In the genomic region with DNA sequence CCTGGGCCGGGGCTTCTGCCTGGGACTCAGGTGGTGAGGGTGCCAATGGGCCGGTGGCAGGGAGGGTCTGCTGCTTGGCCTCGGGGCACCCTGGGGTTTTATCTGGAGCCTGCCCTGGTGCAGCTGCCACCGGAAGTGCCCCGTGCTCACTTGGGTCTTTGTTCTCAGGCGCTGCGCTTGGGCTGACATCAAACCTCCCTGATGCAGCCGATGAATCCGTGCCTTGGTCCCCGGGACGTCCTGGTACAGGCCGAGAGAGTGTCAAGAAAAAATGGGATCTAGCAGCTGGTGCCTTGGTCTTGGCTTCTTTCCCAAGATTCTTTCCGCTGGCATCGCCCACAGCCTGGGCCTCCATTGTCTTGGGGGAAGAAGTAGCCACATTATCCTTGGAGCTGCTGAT, we compare ENCODE assay signal across 9 mouse cellular contexts. TPM values are rescaled to one million over a fixed set of nuclear protein-coding genes. Genes with fewer than 3 reads are reported as not detected.
DNase-seq lines count a peak whose midpoint lies in the region; ATAC-seq and TF ChIP-seq lines count a peak whose summit lies in the region.
"Had no signal": no experiment of that assay in that cellular context is flagged by ENCODE, and none has a peak within 500 bp of the region (broad histone marks: within the 10 kb centered on the region; RNA-seq: fewer than 3 reads in every experiment).

No protein-coding gene starts in this region.

- peaks cover 19% of the 10 kb centered on the region for H3K4me1 ChIP-seq in hindbrain, embryonic 14.5 days (replicated peaks; ENCODE audit: control insufficient read depth, insufficient read depth, low read length)
- H3K4me1 ChIP-seq in kidney, adult 2 months (ENCODE audit: control insufficient read depth, insufficient read depth, low read length), result no peaks in the 10 kb centered on the region
- no peaks in the 10 kb centered on the region; the same call in 1 of the 2 replicates for H3K4me1 ChIP-seq in heart, adult 2 months (ENCODE audit: control insufficient read depth, insufficient read depth, low read length)

- no peak for TF ChIP-seq POLR2A in kidney, adult 2 months (IDR thresholded peaks at IDR 0.05; ENCODE audit: low read depth, low read length)
- TF ChIP-seq POLR2A in heart, adult 2 months (IDR thresholded peaks at IDR 0.05; ENCODE audit: insufficient read depth, low read depth, low read length), result no peak

- WGBS in hindbrain, embryonic 14.5 days, result 40% methylated on average over 14 of the region's 14 CpGs
- 84% methylated on average over 14 of the region's 14 CpGs for WGBS in kidney, adult 2 months
- WGBS in heart, adult 2 months, result 61% methylated on average over 14 of the region's 14 CpGs

- intact Hi-C loops in left cerebral cortex, postnatal 4 days (cut with DNase I), result no loop called here
- intact Hi-C loops in heart, adult 2 months (cut with DNase I), result no loop called here

- H3K9me3 ChIP-seq in hindbrain, embryonic 14.5 days (ENCODE audit: control insufficient read depth, low read length), result no peaks in the 10 kb centered on the region
- H3K9me3 ChIP-seq: heart, embryonic 15.5 days had no signal

- TF ChIP-seq CTCF in kidney, adult 2 months (conservative IDR thresholded peaks at IDR 0.05; ENCODE audit: insufficient read depth, insufficient read length, low read depth, low read length), result no peak
- no peak for TF ChIP-seq CTCF in heart, adult 2 months (IDR thresholded peaks at IDR 0.05)

- H3K9ac ChIP-seq in hindbrain, embryonic 14.5 days, result peak overlapping the region; percentile 7; the same call in 1 of the 2 replicates
- H3K9ac ChIP-seq in heart, adult 2 months (ENCODE audit: low read depth, low read length), result no peak overlapping the region
- H3K9ac ChIP-seq: heart, embryonic 15.5 days had no signal

- H3K27me3 ChIP-seq in hindbrain, embryonic 14.5 days (ENCODE audit: control insufficient read depth, insufficient read depth, low read length), result no peaks in the 10 kb centered on the region
- H3K27me3 ChIP-seq in kidney, adult 2 months (replicated peaks; ENCODE audit: control insufficient read depth, insufficient read depth, low read length), result no peaks in the 10 kb centered on the region
- peaks cover 2% of the 10 kb centered on the region; the same call in 1 of the 2 replicates for H3K27me3 ChIP-seq in heart, adult 2 months (ENCODE audit: control insufficient read depth, insufficient read depth, low read length)

- H3K36me3 ChIP-seq in hindbrain, embryonic 14.5 days (replicated peaks; ENCODE audit: control insufficient read depth, insufficient read depth), result no peaks in the 10 kb centered on the region
- no peaks in the 10 kb centered on the region for H3K36me3 ChIP-seq in kidney, adult 2 months (ENCODE audit: control insufficient read depth, insufficient read depth, low read length)
- no peaks in the 10 kb centered on the region for H3K36me3 ChIP-seq in heart, adult 2 months (ENCODE audit: control insufficient read depth, insufficient read depth, low read length)
- H3K36me3 ChIP-seq: heart, embryonic 15.5 days had no signal

- peak overlapping the region; percentile 18; the same call in 1 of the 2 replicates for H3K4me2 ChIP-seq in hindbrain, embryonic 14.5 days (replicated peaks)
- H3K4me2 ChIP-seq: heart, embryonic 15.5 days had no signal

- H3K4me3 ChIP-seq in hindbrain, embryonic 14.5 days (replicated peaks; ENCODE audit: low read length), result no peak overlapping the region
- H3K4me3 ChIP-seq in kidney, adult 2 months (ENCODE audit: insufficient read depth, low read depth, low read length), result no peak overlapping the region
- no peak overlapping the region for H3K4me3 ChIP-seq in heart, adult 2 months
- H3K4me3 ChIP-seq: heart, embryonic 15.5 days had no signal

- peak; percentile 13 for DNase-seq in thymus, postnatal 4 days
- DNase-seq in thymus, postnatal 36 days, result no peak
- DNase-seq in hindbrain, embryonic 14.5 days (ENCODE audit: low spot score), result no peak
- DNase-seq in left cerebral cortex, postnatal 4 days, result peak; percentile 64
- no peak for DNase-seq in kidney, adult 2 months
- no peak for DNase-seq in heart, adult 2 months
- DNase-seq in embryo, embryonic 10.5 days (ENCODE audit: low spot score), result no peak
- DNase-seq: thymus, adult 18-20 months had no signal

- no peaks in the 10 kb centered on the region for H3K79me2 ChIP-seq in heart, adult 2 months (replicated peaks; ENCODE audit: control insufficient read depth, insufficient read depth, low read length)

- no peak for TF ChIP-seq EP300 in heart, adult 2 months (IDR thresholded peaks at IDR 0.05; ENCODE audit: insufficient read depth, low read depth, low read length)

- peak; percentile 35; the same call in 1 of the 2 replicates for ATAC-seq in hindbrain, embryonic 14.5 days (ENCODE audit: low FRiP score)

- H3K27ac ChIP-seq in hindbrain, embryonic 14.5 days, result peak overlapping the region; percentile 62
- H3K27ac ChIP-seq in kidney, adult 2 months (ENCODE audit: insufficient read depth, low read depth, low read length), result no peak overlapping the region
- H3K27ac ChIP-seq in heart, adult 2 months, result no peak overlapping the region
- H3K27ac ChIP-seq: heart, embryonic 15.5 days had no signal

RNA-seq across cellular contexts. Expression of a gene that starts 21.2 kb away (rescaled TPM):
- polyA plus RNA-seq in hindbrain, embryonic 14.5 days (2014; fragmentation: Nextera tagmentation; extraction: Ambion mirVana), result 15.4 and 16.9 TPM in 2 replicates
- total RNA-seq in left cerebral cortex, postnatal 4 days (2021), result 10 to 100 TPM; 10.9 to 13.6 TPM
- polyA plus RNA-seq in kidney, adult 2 months (2012; rRNA removed), result 0.29 and 0.45 TPM in 2 replicates
- total RNA-seq in heart, adult 2 months (2021), result under 1 TPM; 0.14 to 0.26 TPM
- polyA plus RNA-seq in heart, adult 2 months (2012; rRNA removed), result 0.35 and 1.1 TPM in 2 replicates

Comparison
In these comparisons a context has a peak if more than half of its experiments do, and no peak if none do; other contexts are left out.
1. DNase-seq: peak in thymus, postnatal 4 days (single experiment) and left cerebral cortex, postnatal 4 days (single experiment); none in thymus, postnatal 36 days (0 of 2), hindbrain, embryonic 14.5 days (single experiment), kidney, adult 2 months (single experiment), heart, adult 2 months (0 of 2) and embryo, embryonic 10.5 days (single experiment).